Mouse (Mus musculus) heart, postnatal 0 days (tissue): ENCODE data around the gene Bloc1s4. TPM values are rescaled to one million over a fixed set of nuclear protein-coding genes. Genes with fewer than 3 reads are reported as not detected.

ENCODE experiments used
- ATAC-seq: fragments of 200-750 bp; cut with Nextera tagmentation; 2 replicates; pipeline ENCODE4 v1.8.0; 2017; ENCODE audit warnings: low read depth, moderate number of reproducible peaks, moderate library complexity; ENCODE audit not compliant: insufficient read depth
- DNase-seq: peaks from one replicate; pipeline ENCODE4 v3.0.0-alpha.2; 2016; ENCODE audit warnings: low spot score
- H3K27ac ChIP-seq: fragments of 300-500 bp; sonication (generic); 2 replicates; pipeline ENCODE4 v1.5.1; 2014; ENCODE audit warnings: low read depth, mild to moderate bottlenecking
- H3K27me3 ChIP-seq: fragments of 300-500 bp; sonication (generic); 2 replicates; pipeline ENCODE4 v1.6.1; 2014; ENCODE audit warnings: low read length, mixed read lengths; ENCODE audit not compliant: control insufficient read depth, insufficient read depth
- H3K36me3 ChIP-seq: fragments of 300-500 bp; sonication (generic); replicated peaks from 2 replicates; pipeline ENCODE4 v1.6.1; 2014; ENCODE audit warnings: low read length, mixed read lengths; ENCODE audit not compliant: control insufficient read depth, insufficient read depth
- H3K4me1 ChIP-seq: fragments of 300-500 bp; sonication (generic); 2 replicates; pipeline ENCODE4 v1.6.1; 2014; ENCODE audit warnings: antibody characterized with exemption; ENCODE audit not compliant: control insufficient read depth, insufficient read depth
- H3K4me2 ChIP-seq: fragments of 300-500 bp; sonication (generic); 2 replicates; pipeline ENCODE4 v1.6.1; 2014; ENCODE audit warnings: low read depth, mild to moderate bottlenecking, low read length, moderate library complexity
- H3K4me3 ChIP-seq: fragments of 300-500 bp; sonication (generic); 2 replicates; pipeline ENCODE4 v1.5.1; 2014; ENCODE audit warnings: low read depth, low read length
- H3K9ac ChIP-seq: fragments of 300-500 bp; sonication (generic); replicated peaks from 2 replicates; pipeline ENCODE4 v1.6.1; 2014; ENCODE audit warnings: low read depth, low read length, mixed read lengths
- H3K9me3 ChIP-seq: fragments of 300-500 bp; sonication (generic); replicated peaks from 2 replicates; pipeline ENCODE4 v1.6.1; 2016; ENCODE audit warnings: low read length; ENCODE audit not compliant: control insufficient read depth
- CTCF ChIP-seq: IDR thresholded peaks from 2 replicates; pipeline ENCODE4 v1.5.1; 2016; ENCODE audit warnings: antibody characterized with exemption, control low read depth, low read depth
- EP300 ChIP-seq: IDR thresholded peaks from 2 replicates; pipeline ENCODE4 v1.6.1; 2016; ENCODE audit warnings: antibody characterized with exemption, low read depth
- WGBS: fragments of 180-500 bp; shearing (Covaris S2); extraction: QIAGEN DNeasy Blood & Tissue Kit; methylation state at CpG from one replicate; pipeline ENCODE4 v1.1.7; 2014; 5-methylcytosine and 5-hydroxymethylcytosine counted together
- polyA plus RNA-seq: library from polyadenylated mRNA; unstranded; fragments of >200 nt; fragmentation: Nextera tagmentation; extraction: Ambion mirVana; gene quantifications from 2 replicates; pipeline ENCODE4 v1.2.1, GENCODE M21; 2015
- total RNA-seq: library from RNA; depleted of rRNA; stranded (reverse); fragments of >200 nt; gene quantifications from 2 replicates; pipeline ENCODE4 v1.2.3, GENCODE M21; 2014; ENCODE audit warnings: low replicate concordance

Bloc1s4 gene
- total and polyA plus RNA-seq, 2 experiments from 2014 or later = 7.5 to 18.5 TPM

GRCm38 (mm10) chr5:36722415-36722856, 26.0 kb downstream of the Bloc1s4 start:
- DNase-seq (no peak), ATAC-seq (no peak)
- no peaks in the 10 kb centered on the region for H3K36me3 ChIP-seq
- no peak overlapping the region for H3K4me2 ChIP-seq
- no peaks in the 10 kb centered on the region for H3K9me3 ChIP-seq
- TF ChIP-seq CTCF = no peak
- no peak for TF ChIP-seq EP300
- no peak overlapping the region for H3K9ac ChIP-seq
- 54% methylated on average over 6 of the region's 6 CpGs for WGBS
- 0 out of 2 replicates have a peak overlapping the region, but pooled peaks have one; percentile 0 for H3K27ac ChIP-seq
- no peak overlapping the region for H3K4me3 ChIP-seq
- no peaks in the 10 kb centered on the region for H3K27me3 ChIP-seq
- peaks cover 9% of the 10 kb centered on the region; the same call in 1 of the 2 replicates for H3K4me1 ChIP-seq

- no peaks in the 10 kb centered on the region for H3K27me3 ChIP-seq
- H3K9ac ChIP-seq = no peak overlapping the region
- no peak overlapping the region for H3K4me3 ChIP-seq
- H3K9me3 ChIP-seq = no peaks in the 10 kb centered on the region
- H3K4me2 ChIP-seq = no peak overlapping the region
- 27% methylated on average over 5 of the region's 5 CpGs for WGBS
- peaks cover 9% of the 10 kb centered on the region; the same call in 1 of the 2 replicates for H3K4me1 ChIP-seq
- TF ChIP-seq EP300 = no peak
- TF ChIP-seq CTCF = no peak
- no peaks in the 10 kb centered on the region for H3K36me3 ChIP-seq
- DNase-seq (no peak), ATAC-seq (no peak)
- peak overlapping the region; percentile 53; the same call in 1 of the 2 replicates for H3K27ac ChIP-seq
Measured at GRCm38 (mm10) chr5:36720710-36721375, 27.6 kb downstream of the Bloc1s4 start.

GRCm38 (mm10) chr5:36720219-36720618, 28.2 kb downstream of the Bloc1s4 start:
- ATAC-seq (no peak), DNase-seq (no peak)
- H3K4me1 ChIP-seq = peaks cover 11% of the 10 kb centered on the region
- no peaks in the 10 kb centered on the region for H3K27me3 ChIP-seq
- H3K4me2 ChIP-seq = no peak overlapping the region
- H3K27ac ChIP-seq = no peak overlapping the region
- TF ChIP-seq EP300 = no peak
- WGBS = 79% methylated on average over 5 of the region's 5 CpGs
- H3K9ac ChIP-seq = no peak overlapping the region
- no peak overlapping the region for H3K4me3 ChIP-seq
- no peaks in the 10 kb centered on the region for H3K36me3 ChIP-seq
- H3K9me3 ChIP-seq = no peaks in the 10 kb centered on the region

GRCm38 (mm10) chr5:36719601-36720000, 28.8 kb downstream of the Bloc1s4 start:
- Histone ChIP-seq H3K27me3 (no peaks in the 10 kb centered on the region), H3K9ac (no peak overlapping the region), H3K9me3 (no peaks in the 10 kb centered on the region), H3K4me2 (no peak overlapping the region), H3K27ac (no peak overlapping the region), H3K4me3 (no peak overlapping the region), H3K4me1 (peaks cover 18% of the 10 kb centered on the region), H3K36me3 (no peaks in the 10 kb centered on the region)
- ATAC-seq (no peak), DNase-seq (no peak)
- 81% methylated on average over 3 of the region's 3 CpGs for WGBS
- TF ChIP-seq CTCF (no peak), EP300 (no peak)

GRCm38 (mm10) chr5:36719135-36719534, 29.3 kb downstream of the Bloc1s4 start:
- DNase-seq (no peak), ATAC-seq (no peak)
- TF ChIP-seq CTCF (no peak), EP300 (no peak)
- Histone ChIP-seq H3K36me3 (no peaks in the 10 kb centered on the region), H3K27ac (no peak overlapping the region), H3K4me3 (no peak overlapping the region), H3K4me1 (peaks cover 18% of the 10 kb centered on the region), H3K9me3 (no peaks in the 10 kb centered on the region), H3K4me2 (no peak overlapping the region), H3K27me3 (no peaks in the 10 kb centered on the region), H3K9ac (no peak overlapping the region)
- 75% methylated on average over 5 of the region's 5 CpGs for WGBS

- Histone ChIP-seq H3K9ac (no peak overlapping the region), H3K9me3 (no peaks in the 10 kb centered on the region), H3K4me2 (no peak overlapping the region), H3K27ac (no peak overlapping the region), H3K36me3 (no peaks in the 10 kb centered on the region), H3K27me3 (no peaks in the 10 kb centered on the region), H3K4me3 (no peak overlapping the region), H3K4me1 (peaks cover 23% of the 10 kb centered on the region)
- DNase-seq (no peak), ATAC-seq (no peak)
- 78% methylated on average over 3 of the region's 3 CpGs for WGBS
- no peak for TF ChIP-seq EP300
- no peak for TF ChIP-seq CTCF
Measured at GRCm38 (mm10) chr5:36717889-36718288, 30.6 kb downstream of the Bloc1s4 start.
